Mouse (Mus musculus) neural tube, embryonic 14.5 days (tissue): ENCODE data around the gene Acin1. TPM values are rescaled to one million over a fixed set of nuclear protein-coding genes. Genes with fewer than 3 reads are reported as not detected.
A peak's percentile ranks its signal among the peaks of the same experiment; 100 is the strongest.

Experiments
- ATAC-seq: fragments of 200-750 bp; cut with Nextera tagmentation; 2 replicates; pipeline ENCODE4 v1.8.0; 2017; ENCODE audit warnings: low read depth, mild to moderate bottlenecking, moderate TSS enrichment, moderate library complexity
- H3K27ac ChIP-seq: fragments of 300-500 bp; sonication (generic); 2 replicates; pipeline ENCODE4 v1.5.1; 2014; ENCODE audit warnings: low read depth, mild to moderate bottlenecking, control low read depth, low read length, moderate library complexity, mixed read lengths
- H3K27me3 ChIP-seq: fragments of 300-500 bp; sonication (generic); 2 replicates; pipeline ENCODE4 v1.6.1; 2014; ENCODE audit warnings: low read length; ENCODE audit not compliant: control insufficient read depth, insufficient read depth
- H3K36me3 ChIP-seq: fragments of 300-500 bp; sonication (generic); 2 replicates; pipeline ENCODE4 v1.6.1; 2014; ENCODE audit warnings: low read length, mixed read lengths; ENCODE audit not compliant: control insufficient read depth, insufficient read depth
- H3K4me1 ChIP-seq: fragments of 300-500 bp; sonication (generic); 2 replicates; pipeline ENCODE4 v1.6.1; 2014; ENCODE audit warnings: low read length; ENCODE audit not compliant: control insufficient read depth, insufficient read depth
- H3K4me2 ChIP-seq: fragments of 300-500 bp; sonication (generic); 2 replicates; pipeline ENCODE4 v1.6.1; 2014; ENCODE audit warnings: mild to moderate bottlenecking, low read depth, low read length, control low read depth
- H3K4me3 ChIP-seq: fragments of 300-500 bp; sonication (generic); 2 replicates; pipeline ENCODE4 v1.5.1; 2014; ENCODE audit warnings: low read depth, low read length, control low read depth, mixed read lengths
- H3K9ac ChIP-seq: fragments of 300-500 bp; sonication (generic); replicated peaks from 2 replicates; pipeline ENCODE4 v1.6.1; 2014; ENCODE audit warnings: low read depth, mild to moderate bottlenecking, control low read depth, low read length, mixed read lengths
- H3K9me3 ChIP-seq: fragments of 300-500 bp; sonication (generic); 2 replicates; pipeline ENCODE4 v1.6.1; 2016; ENCODE audit warnings: low read length; ENCODE audit not compliant: control insufficient read depth
- WGBS: fragments of 180-500 bp; shearing (Covaris S2); extraction: QIAGEN DNeasy Blood & Tissue Kit; methylation state at CpG from one replicate; pipeline ENCODE4 v1.1.7; 2014; 5-methylcytosine and 5-hydroxymethylcytosine counted together
- polyA plus RNA-seq: library from polyadenylated mRNA; unstranded; fragments of >200 nt; fragmentation: Nextera tagmentation; extraction: Ambion mirVana; gene quantifications from 2 replicates; pipeline ENCODE4 v1.2.1, GENCODE M21; 2014

The Acin1 gene
- polyA plus RNA-seq, 1 experiment from 2014 or later = 118 TPM

DNA sequence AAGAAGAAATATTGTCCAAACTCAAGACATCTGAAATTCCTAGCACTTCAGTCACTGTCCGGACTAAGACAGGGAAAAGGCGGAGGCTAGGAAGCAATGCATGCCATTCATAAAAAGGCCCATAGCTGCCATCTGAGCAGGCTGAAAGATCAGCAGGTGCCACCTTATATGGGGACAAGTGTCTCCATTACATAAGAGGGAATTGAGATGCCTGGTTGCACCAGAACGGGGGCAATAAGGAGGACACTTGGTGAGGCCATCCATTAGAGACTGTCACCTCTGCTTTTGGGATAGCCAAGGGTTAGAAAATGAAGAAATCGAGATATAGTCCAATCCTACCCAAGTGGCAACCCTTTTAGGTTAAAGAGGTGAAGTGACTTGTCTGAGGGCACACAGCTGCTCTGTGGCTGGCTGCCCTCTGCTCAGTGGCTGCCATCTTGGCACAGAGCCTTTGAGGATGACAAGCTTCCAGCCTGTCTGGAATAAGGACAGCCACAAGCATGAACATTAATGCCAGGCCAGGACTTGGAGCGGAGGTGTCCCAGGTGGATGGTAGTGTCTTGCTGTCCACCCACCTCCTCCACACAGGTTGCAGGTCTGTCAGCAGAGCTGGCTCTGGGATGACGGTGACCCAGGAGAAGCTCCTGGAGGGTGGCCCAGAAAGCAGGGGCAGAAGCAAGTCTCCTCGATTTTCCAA lies 34.1 kb upstream of the Acin1 start:
- 88% methylated on average over 7 of the region's 7 CpGs for WGBS
- no peak overlapping the region for H3K27ac ChIP-seq
- no peaks in the 10 kb centered on the region for H3K4me1 ChIP-seq
- no peak overlapping the region for H3K9ac ChIP-seq
- H3K27me3 ChIP-seq = no peaks in the 10 kb centered on the region
- no peak overlapping the region for H3K4me3 ChIP-seq
- no peak for ATAC-seq
- no peak overlapping the region for H3K4me2 ChIP-seq
- H3K9me3 ChIP-seq = no peaks in the 10 kb centered on the region
- H3K36me3 ChIP-seq = no peaks in the 10 kb centered on the region

DNA sequence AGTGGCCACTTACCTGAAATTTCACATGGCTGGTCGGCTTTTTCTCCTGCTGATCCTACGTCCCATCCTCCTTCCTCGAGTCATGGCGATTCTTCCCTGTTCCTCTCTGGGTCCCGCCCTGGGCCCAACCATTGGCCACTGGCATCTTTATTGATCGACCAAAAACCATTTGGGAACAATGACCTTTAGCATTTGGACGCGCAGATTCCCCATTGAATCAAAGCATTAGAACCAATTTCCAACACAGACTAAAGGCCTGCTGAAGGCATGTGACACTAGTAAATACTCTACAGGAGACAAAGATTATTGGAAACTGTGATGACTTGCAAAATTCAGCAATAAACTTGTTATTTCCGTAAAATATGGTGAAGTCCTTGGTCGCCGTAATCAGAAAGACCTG lies 33.3 kb upstream of the Acin1 start:
- ATAC-seq = no peak
- no peak overlapping the region for H3K4me2 ChIP-seq
- H3K36me3 ChIP-seq = no peaks in the 10 kb centered on the region
- no peak overlapping the region for H3K9ac ChIP-seq
- no peaks in the 10 kb centered on the region for H3K27me3 ChIP-seq
- H3K9me3 ChIP-seq = no peaks in the 10 kb centered on the region
- no peak overlapping the region for H3K27ac ChIP-seq
- 93% methylated on average over 11 of the region's 11 CpGs for WGBS
- no peak overlapping the region for H3K4me3 ChIP-seq
- H3K4me1 ChIP-seq = no peaks in the 10 kb centered on the region

DNA sequence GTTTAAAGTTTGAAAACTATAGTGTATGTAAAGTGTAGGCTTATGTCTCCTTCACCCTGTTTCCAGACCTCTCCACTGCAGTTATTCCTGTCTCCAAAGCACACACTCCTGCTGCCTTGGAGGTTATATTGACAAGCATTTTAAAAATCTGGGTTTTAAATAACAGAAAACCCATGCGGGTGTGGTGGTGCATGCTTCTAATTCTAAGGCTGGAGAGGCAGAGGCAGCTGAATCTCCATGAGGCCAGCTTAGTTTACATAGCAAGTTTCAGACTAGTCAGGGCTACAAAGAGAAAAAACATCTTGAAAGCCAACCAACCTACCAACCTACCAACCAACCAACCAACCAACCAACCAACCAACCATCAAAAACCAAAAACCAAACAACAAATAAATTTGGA lies 28.7 kb upstream of the Acin1 start:
- no peak for ATAC-seq
- Histone ChIP-seq H3K4me2 (peak overlapping the region; percentile 76; the same call in 1 of the 2 replicates), H3K27me3 (no peaks in the 10 kb centered on the region), H3K4me3 (no peak overlapping the region), H3K9me3 (no peaks in the 10 kb centered on the region), H3K27ac (no peak overlapping the region), H3K9ac (no peak overlapping the region), H3K36me3 (no peaks in the 10 kb centered on the region), H3K4me1 (no peaks in the 10 kb centered on the region)
- WGBS = 82% methylated on average over 1 of the region's 1 CpGs

DNA sequence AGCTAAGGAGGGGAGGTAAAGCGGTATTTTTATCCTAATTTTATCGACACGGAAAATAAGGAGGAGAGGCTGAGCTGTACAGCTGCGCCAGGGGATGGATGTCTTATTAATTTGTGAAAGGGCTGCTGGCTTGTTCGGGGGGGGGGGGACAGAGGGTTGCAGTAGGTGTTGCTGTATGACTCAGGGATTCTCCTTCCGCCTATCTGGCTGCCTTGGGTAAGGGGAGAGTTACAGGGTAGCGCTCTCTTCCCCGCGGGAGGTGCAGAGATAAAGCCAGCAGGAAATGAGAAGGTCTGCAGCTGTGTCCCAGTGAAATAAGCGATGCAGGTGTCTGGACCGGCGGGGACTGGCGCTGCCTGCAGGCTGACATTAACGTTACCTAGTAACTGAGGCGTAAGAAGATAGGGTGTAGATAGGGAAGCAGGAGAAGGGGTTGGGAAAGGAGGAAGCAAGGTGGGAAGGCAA lies 27.9 kb upstream of the Acin1 start:
- no peaks in the 10 kb centered on the region for H3K27me3 ChIP-seq
- ATAC-seq = peak; percentile 59
- H3K9ac ChIP-seq = peak overlapping the region; percentile 44; the same call in 1 of the 2 replicates
- H3K36me3 ChIP-seq = no peaks in the 10 kb centered on the region
- H3K4me2 ChIP-seq = peak overlapping the region; percentile 76
- H3K27ac ChIP-seq = no peak overlapping the region
- peak overlapping the region; percentile 36 for H3K4me3 ChIP-seq
- no peaks in the 10 kb centered on the region for H3K9me3 ChIP-seq
- no peaks in the 10 kb centered on the region for H3K4me1 ChIP-seq
- under 1% methylated on average over 15 of the region's 15 CpGs for WGBS

DNA sequence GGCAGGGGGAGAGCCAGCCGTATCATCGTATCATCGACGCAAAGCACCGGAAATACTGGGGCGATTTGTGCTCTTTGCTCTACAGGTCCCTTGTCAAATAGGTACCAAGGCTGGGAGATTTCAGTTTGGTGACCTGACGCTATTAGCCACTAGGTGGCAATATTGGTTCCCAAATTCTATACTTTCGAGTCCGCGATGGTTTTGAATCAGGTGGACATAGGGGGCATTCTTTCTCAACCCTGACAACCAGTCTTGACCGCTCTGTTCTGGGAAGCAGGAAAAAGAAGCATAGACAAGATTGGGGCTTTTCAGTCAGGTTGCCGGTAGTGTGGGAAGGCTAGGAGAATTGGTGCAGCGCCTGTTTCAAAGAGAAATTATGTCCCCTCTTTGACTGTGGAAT lies 27.4 kb upstream of the Acin1 start:
- peak; percentile 65 for ATAC-seq
- peak overlapping the region; percentile 36 for H3K4me3 ChIP-seq
- H3K36me3 ChIP-seq = no peaks in the 10 kb centered on the region
- WGBS = 2% methylated on average over 13 of the region's 13 CpGs
- H3K4me2 ChIP-seq = peak overlapping the region; percentile 76
- H3K9me3 ChIP-seq = no peaks in the 10 kb centered on the region
- H3K4me1 ChIP-seq = no peaks in the 10 kb centered on the region
- peak overlapping the region; percentile 44; the same call in 1 of the 2 replicates for H3K9ac ChIP-seq
- no peaks in the 10 kb centered on the region for H3K27me3 ChIP-seq
- H3K27ac ChIP-seq = no peak overlapping the region

DNA sequence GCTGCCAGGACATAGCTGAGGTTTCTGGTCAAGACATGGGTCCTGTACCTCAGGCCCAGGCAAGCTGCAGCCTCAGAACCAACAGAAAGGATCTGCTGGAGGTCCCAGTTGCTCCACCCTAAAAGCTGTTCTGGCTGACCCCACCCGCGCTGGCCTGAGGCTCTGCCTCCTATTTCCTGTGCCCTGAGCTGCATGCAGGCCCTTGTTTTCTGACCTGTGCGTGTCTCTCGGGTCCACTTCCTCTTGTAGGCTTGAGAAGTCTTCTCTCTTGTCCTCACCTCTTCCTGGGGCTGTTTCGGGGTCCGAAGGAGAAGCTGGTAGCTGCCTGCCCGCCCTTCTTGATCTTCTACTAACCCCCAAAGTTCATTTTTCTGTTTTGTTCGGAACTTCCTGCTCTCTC lies 26.1 kb upstream of the Acin1 start:
- H3K27me3 ChIP-seq = no peaks in the 10 kb centered on the region
- no peak overlapping the region for H3K9ac ChIP-seq
- no peak overlapping the region for H3K4me3 ChIP-seq
- H3K4me1 ChIP-seq = no peaks in the 10 kb centered on the region
- no peaks in the 10 kb centered on the region for H3K9me3 ChIP-seq
- no peak overlapping the region for H3K4me2 ChIP-seq
- no peak for ATAC-seq
- H3K27ac ChIP-seq = no peak overlapping the region
- no peaks in the 10 kb centered on the region for H3K36me3 ChIP-seq
- WGBS = 78% methylated on average over 8 of the region's 8 CpGs

DNA sequence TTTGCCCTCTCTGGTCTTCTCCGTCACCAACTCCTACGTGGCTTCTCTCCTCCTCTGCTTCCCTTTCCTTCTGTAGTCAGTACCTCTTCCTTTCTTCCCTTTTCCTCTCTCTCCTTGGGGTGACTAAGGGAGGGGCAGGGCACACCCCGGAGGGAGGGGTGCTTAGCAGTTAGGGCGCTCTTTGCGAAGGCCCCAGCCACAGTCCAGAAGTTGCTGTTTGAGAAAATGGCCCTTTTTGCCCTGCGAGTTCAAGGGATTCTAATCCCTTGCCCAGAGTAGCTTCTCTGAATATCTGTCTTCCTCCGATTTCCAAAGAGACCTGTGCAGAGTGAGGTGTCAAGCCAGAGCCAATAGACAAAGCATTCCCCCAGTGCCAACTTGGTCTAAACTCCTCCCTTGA lies 25.3 kb upstream of the Acin1 start, which contains the start of gene Cebpe:
TSS of gene Cebpe (minus strand) at position 101 of the 400 bp plus-strand sequence.
- no peak within 1 kb of the TSS for H3K4me3 ChIP-seq
- no peak within 1 kb of the TSS for H3K4me2 ChIP-seq
- no peaks in the 10 kb centered on the region for H3K36me3 ChIP-seq
- H3K9ac ChIP-seq = no peak within 1 kb of the TSS
- H3K9me3 ChIP-seq = no peaks in the 10 kb centered on the region
- H3K27ac ChIP-seq = no peak within 1 kb of the TSS
- no peaks in the 10 kb centered on the region for H3K27me3 ChIP-seq
- ATAC-seq = no peak
- no peaks in the 10 kb centered on the region for H3K4me1 ChIP-seq
- WGBS = 87% methylated on average over 7 of the region's 7 CpGs

DNA sequence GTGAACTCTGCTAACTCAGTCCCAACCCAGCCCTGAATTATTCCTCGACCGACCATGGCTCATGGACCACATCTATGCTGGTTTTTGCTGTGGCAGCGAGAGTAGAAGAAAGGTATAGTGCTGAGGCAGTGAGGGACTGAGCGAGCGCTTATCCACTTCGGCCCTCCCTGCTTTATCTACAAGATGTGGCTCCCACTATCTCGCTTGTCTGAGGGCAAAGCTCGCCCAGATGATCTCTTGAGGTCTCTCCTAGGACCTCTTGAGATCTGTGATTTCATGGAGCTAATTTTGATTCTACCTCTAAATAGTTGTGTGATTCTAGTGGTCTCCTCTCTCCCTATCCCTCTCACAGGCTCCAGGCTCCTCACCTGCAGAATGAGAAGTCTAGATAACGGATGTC lies 22.3 kb upstream of the Acin1 start:
- H3K9ac ChIP-seq = no peak overlapping the region
- ATAC-seq = no peak
- no peak overlapping the region for H3K4me3 ChIP-seq
- no peaks in the 10 kb centered on the region for H3K9me3 ChIP-seq
- WGBS = 86% methylated on average over 9 of the region's 9 CpGs
- H3K4me2 ChIP-seq = no peak overlapping the region
- H3K27me3 ChIP-seq = no peaks in the 10 kb centered on the region
- H3K36me3 ChIP-seq = no peaks in the 10 kb centered on the region
- H3K27ac ChIP-seq = no peak overlapping the region
- H3K4me1 ChIP-seq = no peaks in the 10 kb centered on the region

DNA sequence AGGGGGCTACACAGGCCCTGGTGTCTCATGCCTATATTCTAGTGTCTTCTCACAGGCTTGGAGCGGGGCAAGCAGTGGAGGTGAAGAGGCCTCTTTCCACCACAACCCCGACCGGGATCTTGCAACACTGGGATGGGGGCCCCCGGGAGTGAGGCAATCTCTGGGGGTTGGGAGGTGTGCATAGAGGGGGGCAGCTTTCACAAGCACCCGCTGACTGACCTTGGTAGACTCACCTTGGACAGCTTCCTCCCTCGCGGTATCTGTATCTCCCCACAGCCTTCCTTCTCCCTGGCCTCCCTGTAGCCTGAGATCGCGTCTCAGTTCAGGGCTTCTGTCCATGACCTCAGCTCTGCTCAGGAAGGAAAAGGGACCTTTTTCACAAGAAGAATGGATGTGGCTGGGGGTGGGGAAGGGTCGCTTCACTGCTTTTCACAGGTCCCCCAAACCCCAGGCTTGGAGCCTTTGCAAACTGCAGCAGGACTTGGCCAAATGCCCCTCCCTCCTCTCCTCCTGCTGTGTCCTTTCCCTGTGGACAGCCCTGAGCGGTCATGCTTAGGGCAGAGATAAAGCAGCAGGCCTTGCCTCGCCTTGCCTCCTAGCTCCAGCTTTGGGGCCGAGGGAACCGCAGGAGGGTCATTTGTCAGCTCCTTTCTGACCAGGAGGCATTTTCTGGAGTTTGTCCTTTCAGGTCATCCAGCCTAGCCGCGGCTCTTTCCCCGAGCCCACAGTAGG lies 20.0 kb upstream of the Acin1 start:
- no peak overlapping the region for H3K4me2 ChIP-seq
- H3K4me3 ChIP-seq = no peak overlapping the region
- H3K27me3 ChIP-seq = no peaks in the 10 kb centered on the region
- no peaks in the 10 kb centered on the region for H3K4me1 ChIP-seq
- no peak for ATAC-seq
- H3K9me3 ChIP-seq = no peaks in the 10 kb centered on the region
- no peak overlapping the region for H3K27ac ChIP-seq
- H3K36me3 ChIP-seq = no peaks in the 10 kb centered on the region
- H3K9ac ChIP-seq = no peak overlapping the region
- WGBS = 66% methylated on average over 17 of the region's 17 CpGs
